Mouse (Mus musculus) gastrocnemius, postnatal 4 days (tissue): ENCODE data around the gene Olfr1049. TPM values are rescaled to one million over a fixed set of nuclear protein-coding genes. Genes with fewer than 3 reads are reported as not detected.
"Not testable (repeated sequence)": the region's sequence is repeated elsewhere in the genome, so short reads cannot be mapped to it uniquely, and the experiment has no call there.

Source experiments
- DNase-seq, 2 experiments: peaks; one replicate each; pipeline ENCODE4 v3.0.0; 2021 to 2022; ENCODE audit warnings: low spot score in 2 of 2, mixed read lengths in 2 of 2
- long read RNA-seq, 2 experiments: library from polyadenylated mRNA; stranded (forward); transcript quantifications; one replicate each; pipeline ENCODE4 v2.0.0; 2021
- total RNA-seq, 2 experiments: library from RNA; stranded (reverse); gene quantifications; 2 replicates each; pipeline ENCODE4 v1.2.3; 2021

Gene Olfr1049
- not detected for total RNA-seq
- long read RNA-seq, experiment 1 = 0 reads
- long read RNA-seq, experiment 2 = 0 reads

DNA sequence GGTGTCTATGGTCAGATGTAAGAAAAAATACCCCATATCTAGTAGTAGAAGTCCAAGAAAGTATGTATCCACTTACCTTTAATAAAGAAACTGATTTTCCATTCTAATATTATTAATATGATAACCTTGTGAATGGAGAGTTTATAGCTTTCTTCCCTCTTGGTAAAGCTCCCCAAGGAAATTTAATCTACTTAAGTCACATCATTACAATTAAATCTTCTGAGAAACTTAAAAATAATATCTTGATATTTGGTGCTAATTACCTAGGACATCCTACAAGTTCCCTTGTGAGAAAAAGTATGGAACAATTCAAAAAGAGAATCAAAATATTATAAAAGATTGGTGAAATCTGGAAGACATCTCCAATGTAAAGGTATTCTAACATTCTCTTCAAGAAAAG is at the start of gene Olfr1049:
Gene Olfr1049, minus strand, starts transcription at position 101 of the 400 bp plus-strand sequence.
- DNase-seq = not testable (repeated sequence)

DNA sequence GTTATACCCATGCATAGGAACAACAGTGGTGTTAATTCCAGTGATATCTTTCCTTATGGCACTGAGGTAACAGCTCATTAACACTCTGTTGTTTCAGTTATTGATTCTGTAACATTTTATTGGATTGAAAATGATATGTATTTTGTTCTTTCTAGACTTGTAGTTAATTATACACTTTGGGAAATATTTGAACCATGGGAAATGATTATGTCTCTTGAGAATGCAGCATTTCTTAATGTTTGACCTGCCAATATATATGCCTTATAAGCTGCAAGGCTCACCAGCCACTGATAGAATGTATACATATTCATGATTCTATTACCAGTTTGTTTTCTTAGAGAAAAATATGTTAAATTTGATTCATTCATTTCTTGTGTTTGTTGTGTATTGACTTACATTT is 34.0 kb upstream of the Olfr1049 start, which contains the start of gene Olfr1052:
Gene Olfr1052, plus strand, starts transcription at position 301 of the 400 bp plus-strand sequence.
- DNase-seq = no peak

DNA sequence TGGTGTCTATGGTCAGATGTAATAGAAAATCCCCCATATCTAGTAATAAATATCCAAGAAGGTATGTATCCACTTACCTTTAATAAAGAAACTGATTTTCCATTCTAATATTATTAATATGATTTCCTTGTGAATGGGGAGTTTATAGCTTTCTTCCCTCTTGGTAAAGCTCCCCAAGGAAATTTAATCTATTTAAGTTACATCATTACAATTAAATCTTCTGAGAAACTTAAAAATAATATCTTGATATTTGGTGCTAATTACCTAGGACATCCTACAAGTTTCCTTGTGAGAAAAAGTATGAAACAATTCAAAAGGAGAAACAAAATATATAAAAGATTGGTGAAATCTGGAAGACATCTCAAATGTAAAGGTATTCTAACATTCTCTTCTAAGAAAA is 20.9 kb upstream of the Olfr1049 start, which contains the start of gene Olfr1051:
Gene Olfr1051, minus strand, starts transcription at position 101 of the 400 bp plus-strand sequence.
- not testable (repeated sequence) for DNase-seq

DNA sequence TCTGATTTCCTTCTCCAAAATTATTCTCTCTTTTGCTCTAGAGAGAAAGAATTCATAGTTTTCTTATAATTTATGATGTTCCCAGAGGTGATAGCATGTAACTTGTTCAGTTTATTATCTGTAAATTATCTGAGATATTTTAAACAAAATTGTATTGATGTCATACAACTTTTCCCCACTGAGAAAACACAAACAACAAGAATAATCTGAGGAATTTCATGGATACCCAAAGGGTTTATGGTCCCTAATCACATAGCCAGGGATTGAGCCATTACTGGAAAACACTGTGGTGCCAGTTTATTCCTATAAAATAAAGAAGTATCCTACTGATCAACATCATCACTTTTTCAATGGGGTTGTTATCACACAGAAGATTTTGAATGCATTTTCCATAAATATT is 17.9 kb downstream of the Olfr1049 start, which contains the start of gene Olfr1048:
Gene Olfr1048, minus strand, starts transcription at position 101 of the 400 bp plus-strand sequence.
- DNase-seq = no peak

DNA sequence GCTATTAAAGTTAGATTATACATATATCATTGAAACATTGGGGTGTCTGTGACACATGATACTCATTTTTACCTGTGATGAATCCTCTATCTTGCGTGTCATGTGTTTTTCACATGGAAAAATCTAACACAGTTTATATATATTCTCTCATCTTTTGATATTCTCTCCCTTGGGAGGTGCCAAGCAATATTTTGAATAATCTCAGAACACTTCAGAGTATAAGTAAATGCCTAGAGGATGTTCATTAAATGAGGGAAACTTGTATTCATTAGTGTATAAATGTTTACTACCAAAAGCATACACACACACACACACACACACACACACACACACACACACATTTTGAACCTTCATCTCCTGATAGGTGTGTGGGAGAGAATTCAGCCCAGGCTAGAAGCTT is 26.8 kb downstream of the Olfr1049 start, which contains the start of gene Olfr1047:
Gene Olfr1047, minus strand, starts transcription at position 101 of the 400 bp plus-strand sequence.
- DNase-seq = no peak

DNA sequence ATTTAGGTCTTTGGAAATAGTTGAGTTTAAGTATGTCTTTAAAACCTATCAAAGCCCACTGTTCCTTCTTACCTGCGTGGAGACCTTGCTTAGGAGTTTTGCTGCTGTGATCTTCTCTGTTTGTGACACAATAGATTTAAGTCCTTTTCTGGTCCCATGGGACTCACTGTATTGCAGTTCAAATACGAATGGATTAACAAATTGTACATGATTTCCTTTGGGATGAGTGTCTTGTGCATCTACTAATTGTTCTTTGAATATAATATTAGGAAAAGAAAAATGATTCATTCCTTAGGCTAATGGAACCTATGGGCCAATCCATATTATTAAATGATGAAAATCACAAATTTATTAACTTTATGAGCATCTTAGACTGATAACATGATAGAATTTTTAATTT is 38.9 kb downstream of the Olfr1049 start, which contains the start of gene Olfr1046:
Gene Olfr1046, minus strand, starts transcription at position 101 of the 400 bp plus-strand sequence.
- DNase-seq = no peak

Other genes starting within 250 kb of the Olfr1049 start
- gene Olfr1033, start 237.7 kb downstream of the Olfr1049 start, total RNA-seq = under 1 TPM; 0.08 to 0.10 TPM
- not detected for gene Olfr1034, start 212.5 kb downstream of the Olfr1049 start, total RNA-seq
- gene Olfr1036, start 184.3 kb downstream of the Olfr1049 start, total RNA-seq = not detected
- gene Olfr1037, start 170.9 kb downstream of the Olfr1049 start, total RNA-seq = not detected
- not detected for gene Olfr1039, start 122.4 kb downstream of the Olfr1049 start, total RNA-seq
- not detected for gene Olfr1040, start 111.6 kb downstream of the Olfr1049 start, total RNA-seq
- not detected for gene Olfr1042, start 96.5 kb downstream of the Olfr1049 start, total RNA-seq
- not detected for gene Olfr1043, start 90.8 kb downstream of the Olfr1049 start, total RNA-seq
- gene Olfr1044, start 80.5 kb downstream of the Olfr1049 start, total RNA-seq = not detected
- not detected for gene Olfr52, start 72.6 kb downstream of the Olfr1049 start, total RNA-seq
- gene Olfr1045, start 55.3 kb downstream of the Olfr1049 start, total RNA-seq = not detected
- not detected for gene Olfr1046, start 39.0 kb downstream of the Olfr1049 start, total RNA-seq
- gene Olfr1047, start 26.9 kb downstream of the Olfr1049 start, total RNA-seq = not detected
- not detected for gene Olfr1048, start 18.0 kb downstream of the Olfr1049 start, total RNA-seq
- gene Olfr1051, start 20.8 kb upstream of the Olfr1049 start, total RNA-seq = not detected
- not detected for gene Olfr1052, start 34.1 kb upstream of the Olfr1049 start, total RNA-seq
- gene Olfr1053, start 57.0 kb upstream of the Olfr1049 start, total RNA-seq = not detected
- not detected for gene Olfr1054, start 77.1 kb upstream of the Olfr1049 start, total RNA-seq
- not detected for gene Olfr1055, start 92.0 kb upstream of the Olfr1049 start, total RNA-seq
- not detected for gene Olfr1056, start 104.1 kb upstream of the Olfr1049 start, total RNA-seq
- gene Olfr1057, start 120.1 kb upstream of the Olfr1049 start, total RNA-seq = not detected
- not detected for gene Olfr1058, start 130.2 kb upstream of the Olfr1049 start, total RNA-seq
- gene Olfr1061, start 155.7 kb upstream of the Olfr1049 start, total RNA-seq = not detected
- gene Olfr1062, start 168.4 kb upstream of the Olfr1049 start, total RNA-seq = not detected
- gene Olfr1065, start 192.3 kb upstream of the Olfr1049 start, total RNA-seq = not detected
- gene Olfr1066, start 197.9 kb upstream of the Olfr1049 start, total RNA-seq = not detected
- gene Olfr228, start 229.1 kb upstream of the Olfr1049 start, total RNA-seq = not detected